Mouse (Mus musculus): Measurements from ENCODE around the gene Serpina5. TPM values are rescaled to one million over a fixed set of nuclear protein-coding genes. Genes with fewer than 3 reads are reported as not detected.

Gene Serpina5
- polyA plus RNA-seq, 1 experiment from 2014 or later = 0.06 TPM

DNA sequence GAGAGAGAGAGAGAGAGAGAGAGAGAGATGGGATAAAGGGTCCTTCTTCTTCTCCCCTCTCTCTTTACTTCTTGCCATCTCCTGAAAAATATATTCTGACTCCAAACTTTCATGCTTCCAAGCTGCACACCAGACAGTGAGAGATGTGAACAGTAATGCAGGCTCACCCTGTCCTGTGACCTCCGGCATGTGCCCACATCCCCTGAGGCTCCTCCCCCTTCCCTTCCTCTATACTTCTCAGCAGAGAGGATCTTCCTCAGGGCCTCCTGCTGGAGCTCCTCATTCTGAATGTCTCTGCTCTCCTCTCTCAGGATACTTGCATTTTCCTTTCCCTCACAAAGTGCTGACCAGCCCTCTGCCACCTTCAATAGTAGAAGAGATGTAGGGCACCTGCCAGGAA is 41.5 kb downstream of the Serpina5 start:
- H3K36me3 ChIP-seq (ENCODE audit: control insufficient read depth, insufficient read depth, low read length) = no peaks in the 10 kb centered on the region
- no peak overlapping the region for H3K4me2 ChIP-seq (ENCODE audit: low read depth, low read length)
- 0 out of 2 replicates have a peak, but pooled peaks cover 3% of the 10 kb centered on the region for H3K4me1 ChIP-seq (ENCODE audit: control insufficient read depth, insufficient read depth, low read length)
- H3K4me3 ChIP-seq (ENCODE audit: low read length) = no peak overlapping the region
- peaks cover 5% of the 10 kb centered on the region; the same call in 1 of the 2 replicates for H3K27me3 ChIP-seq (replicated peaks; ENCODE audit: control insufficient read depth, insufficient read depth, low read length)
- no peak overlapping the region for H3K9ac ChIP-seq (ENCODE audit: low read depth, low read length)
- H3K9me3 ChIP-seq (ENCODE audit: control insufficient read depth, low read length) = no peaks in the 10 kb centered on the region
- no peak overlapping the region for H3K27ac ChIP-seq (ENCODE audit: low read length)
- ATAC-seq = no peak
- 56% methylated on average over 1 of the region's 1 CpGs for WGBS

GRCm38 (mm10) chr12:104143286-104143685 is 42.4 kb downstream of the Serpina5 start:
- Histone ChIP-seq H3K27me3 (replicated peaks; ENCODE audit: control insufficient read depth, insufficient read depth, low read length) (peaks cover 8% of the 10 kb centered on the region; the same call in 1 of the 2 replicates), H3K4me1 (ENCODE audit: control insufficient read depth, insufficient read depth, low read length) (0 out of 2 replicates have a peak, but pooled peaks cover 3% of the 10 kb centered on the region), H3K4me2 (ENCODE audit: low read depth, low read length) (no peak overlapping the region), H3K4me3 (ENCODE audit: low read length) (no peak overlapping the region), H3K9me3 (ENCODE audit: control insufficient read depth, low read length) (no peaks in the 10 kb centered on the region), H3K27ac (ENCODE audit: low read length) (no peak overlapping the region), H3K36me3 (ENCODE audit: control insufficient read depth, insufficient read depth, low read length) (no peaks in the 10 kb centered on the region), H3K9ac (ENCODE audit: low read depth, low read length) (no peak overlapping the region)
- 50% methylated on average over 1 of the region's 1 CpGs for WGBS
- no peak for ATAC-seq

DNA sequence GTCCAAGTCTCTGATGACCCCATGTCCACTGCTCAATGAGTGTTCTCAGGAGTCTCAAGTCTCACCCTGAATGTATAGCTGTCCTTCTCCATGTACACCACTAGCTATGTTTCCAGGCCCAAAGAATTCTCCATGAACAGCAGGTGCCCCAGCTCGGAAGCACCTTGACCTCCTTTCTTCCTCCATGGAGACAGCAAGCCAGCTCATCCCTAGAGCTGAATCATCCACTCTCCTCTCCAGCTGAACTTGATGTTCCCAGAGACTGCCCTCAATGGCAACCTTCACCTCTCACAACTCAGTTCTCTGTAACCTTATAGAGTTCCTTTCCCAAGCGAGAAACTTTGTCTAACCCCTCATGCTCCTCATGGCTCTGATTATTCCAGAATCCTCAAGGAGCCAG is 44.7 kb downstream of the Serpina5 start:
- H3K9me3 ChIP-seq (ENCODE audit: control insufficient read depth, low read length) = no peaks in the 10 kb centered on the region
- H3K4me1 ChIP-seq (ENCODE audit: control insufficient read depth, insufficient read depth, low read length) = 0 out of 2 replicates have a peak, but pooled peaks cover 3% of the 10 kb centered on the region
- H3K27ac ChIP-seq (ENCODE audit: low read length) = no peak overlapping the region
- H3K9ac ChIP-seq (ENCODE audit: low read depth, low read length) = no peak overlapping the region
- peaks cover 8% of the 10 kb centered on the region; the same call in 1 of the 2 replicates for H3K27me3 ChIP-seq (replicated peaks; ENCODE audit: control insufficient read depth, insufficient read depth, low read length)
- H3K4me3 ChIP-seq (ENCODE audit: low read length) = no peak overlapping the region
- no peak overlapping the region for H3K4me2 ChIP-seq (ENCODE audit: low read depth, low read length)
- ATAC-seq = no peak
- H3K36me3 ChIP-seq (ENCODE audit: control insufficient read depth, insufficient read depth, low read length) = no peaks in the 10 kb centered on the region
- WGBS = 79% methylated on average over 2 of the region's 2 CpGs

- Histone ChIP-seq H3K36me3 (ENCODE audit: control insufficient read depth, insufficient read depth, low read length) (no peaks in the 10 kb centered on the region), H3K27ac (ENCODE audit: low read length) (no peak overlapping the region), H3K4me3 (ENCODE audit: low read length) (no peak overlapping the region), H3K4me1 (ENCODE audit: control insufficient read depth, insufficient read depth, low read length) (no peaks in the 10 kb centered on the region), H3K9me3 (ENCODE audit: control insufficient read depth, low read length) (no peaks in the 10 kb centered on the region), H3K27me3 (replicated peaks; ENCODE audit: control insufficient read depth, insufficient read depth, low read length) (peaks cover 9% of the 10 kb centered on the region; the same call in 1 of the 2 replicates), H3K9ac (ENCODE audit: low read depth, low read length) (no peak overlapping the region), H3K4me2 (ENCODE audit: low read depth, low read length) (no peak overlapping the region)
- ATAC-seq = no peak
- WGBS = 82% methylated on average over 2 of the region's 2 CpGs
These were observed 51.1 kb downstream of the Serpina5 start for GRCm38 (mm10) chr12:104151989-104152388.

GRCm38 (mm10) chr12:104153041-104153645 is 52.2 kb downstream of the Serpina5 start:
- H3K27me3 ChIP-seq (replicated peaks; ENCODE audit: control insufficient read depth, insufficient read depth, low read length) = peaks cover 4% of the 10 kb centered on the region; the same call in 1 of the 2 replicates
- H3K4me1 ChIP-seq (ENCODE audit: control insufficient read depth, insufficient read depth, low read length) = no peaks in the 10 kb centered on the region
- H3K9me3 ChIP-seq (ENCODE audit: control insufficient read depth, low read length) = no peaks in the 10 kb centered on the region
- WGBS = 75% methylated on average over 3 of the region's 3 CpGs
- H3K4me3 ChIP-seq (ENCODE audit: low read length) = no peak overlapping the region
- no peak for ATAC-seq
- H3K4me2 ChIP-seq (ENCODE audit: low read depth, low read length) = no peak overlapping the region
- no peak overlapping the region for H3K9ac ChIP-seq (ENCODE audit: low read depth, low read length)
- H3K27ac ChIP-seq (ENCODE audit: low read length) = no peak overlapping the region
- H3K36me3 ChIP-seq (ENCODE audit: control insufficient read depth, insufficient read depth, low read length) = no peaks in the 10 kb centered on the region

DNA sequence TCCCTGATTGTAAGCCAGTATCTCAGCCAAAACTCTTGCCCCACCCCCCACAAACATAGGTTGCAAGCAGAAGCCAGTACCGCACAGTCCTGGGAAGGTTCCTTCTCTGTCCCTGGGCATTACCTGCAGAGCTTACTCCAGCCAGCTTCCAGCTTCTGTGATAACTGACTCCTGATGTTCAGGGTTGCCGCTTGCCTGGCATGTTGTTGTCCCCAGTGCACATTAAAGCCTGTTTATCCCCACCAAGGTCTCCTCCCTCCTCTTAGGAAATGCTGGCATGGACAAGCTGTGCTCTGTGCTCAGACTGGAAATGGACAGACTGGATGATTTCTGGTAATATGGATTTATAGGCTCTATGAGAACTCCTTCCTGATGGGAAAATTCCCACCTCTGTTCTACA is 52.7 kb downstream of the Serpina5 start, which contains the start of gene Serpina3c:
Gene Serpina3c (minus strand): TSS at position 215 of the 400 bp plus-strand sequence.
- Histone ChIP-seq H3K9ac (ENCODE audit: low read depth, low read length) (no peak within 1 kb of the TSS), H3K27ac (ENCODE audit: low read length) (no peak within 1 kb of the TSS), H3K4me2 (ENCODE audit: low read depth, low read length) (no peak within 1 kb of the TSS), H3K4me1 (ENCODE audit: control insufficient read depth, insufficient read depth, low read length) (no peaks in the 10 kb centered on the region), H3K9me3 (ENCODE audit: control insufficient read depth, low read length) (no peaks in the 10 kb centered on the region), H3K27me3 (replicated peaks; ENCODE audit: control insufficient read depth, insufficient read depth, low read length) (peaks cover 4% of the 10 kb centered on the region; the same call in 1 of the 2 replicates), H3K4me3 (ENCODE audit: low read length) (no peak within 1 kb of the TSS), H3K36me3 (ENCODE audit: control insufficient read depth, insufficient read depth, low read length) (no peaks in the 10 kb centered on the region)
- no peak for ATAC-seq
- 94% methylated on average over 2 of the region's 2 CpGs for WGBS

Other genes with a start within 250 kb of the Serpina5 start
- gene Serpina1a, start 237.6 kb upstream of the Serpina5 start, polyA plus RNA-seq (2015; fragmentation: Nextera tagmentation; extraction: Ambion mirVana) = 35.7 and 38.3 TPM in 2 replicates
- 26.7 and 33.2 TPM in 2 replicates for gene Serpina1c, start 196.2 kb upstream of the Serpina5 start, polyA plus RNA-seq (2015; fragmentation: Nextera tagmentation; extraction: Ambion mirVana)
- gene Serpina1e, start 142.1 kb upstream of the Serpina5 start, polyA plus RNA-seq (2015; fragmentation: Nextera tagmentation; extraction: Ambion mirVana) = 49.8 and 59.2 TPM in 2 replicates
- 0.09 and 0.38 TPM in 2 replicates for gene Serpina11, start 111.2 kb upstream of the Serpina5 start, polyA plus RNA-seq (2015; fragmentation: Nextera tagmentation; extraction: Ambion mirVana)
- gene Serpina9, start 87.4 kb upstream of the Serpina5 start, polyA plus RNA-seq (2015; fragmentation: Nextera tagmentation; extraction: Ambion mirVana) = 0.04 TPM in 1 of 2 replicates, not detected in the other
- gene Serpina12, start 56.7 kb upstream of the Serpina5 start, polyA plus RNA-seq (2015; fragmentation: Nextera tagmentation; extraction: Ambion mirVana) = not detected in 2 replicates
- gene Serpina3a, start 11.6 kb downstream of the Serpina5 start, polyA plus RNA-seq (2015; fragmentation: Nextera tagmentation; extraction: Ambion mirVana) = not detected in 2 replicates
- gene Serpina3b, start 26.9 kb downstream of the Serpina5 start, polyA plus RNA-seq (2015; fragmentation: Nextera tagmentation; extraction: Ambion mirVana) = 0.06 TPM in 1 of 2 replicates, not detected in the other
- gene Serpina3c, start 52.8 kb downstream of the Serpina5 start, polyA plus RNA-seq (2015; fragmentation: Nextera tagmentation; extraction: Ambion mirVana) = 0.06 TPM in 1 of 2 replicates, not detected in the other
- gene Serpina3f, start 113.4 kb downstream of the Serpina5 start, polyA plus RNA-seq (2015; fragmentation: Nextera tagmentation; extraction: Ambion mirVana) = 0.44 TPM in 2 replicates
- gene Serpina3g, start 135.1 kb downstream of the Serpina5 start, polyA plus RNA-seq (2015; fragmentation: Nextera tagmentation; extraction: Ambion mirVana) = 5.3 and 5.7 TPM in 2 replicates
- 0.20 TPM in 1 of 2 replicates, not detected in the other for gene Serpina3i, start 162.0 kb downstream of the Serpina5 start, polyA plus RNA-seq (2015; fragmentation: Nextera tagmentation; extraction: Ambion mirVana)
- gene Serpina3j, start 213.4 kb downstream of the Serpina5 start, polyA plus RNA-seq (2015; fragmentation: Nextera tagmentation; extraction: Ambion mirVana) = not detected in 2 replicates
- gene Serpina3k, start 237.4 kb downstream of the Serpina5 start, polyA plus RNA-seq (2015; fragmentation: Nextera tagmentation; extraction: Ambion mirVana) = not detected in 2 replicates
- gene Serpina3m, start 237.4 kb downstream of the Serpina5 start, polyA plus RNA-seq (2015; fragmentation: Nextera tagmentation; extraction: Ambion mirVana) = not detected in 2 replicates